Mouse (Mus musculus) ovary, postnatal 36 days (tissue): Measurements from ENCODE around the gene Ddx28.
"Not testable (repeated sequence)": the region's sequence is repeated elsewhere in the genome, so short reads cannot be mapped to it uniquely, and the experiment has no call there.

Experiments
- DNase-seq: peaks from one replicate; pipeline ENCODE4 v3.0.0; 2022; ENCODE audit warnings: low spot score, mixed read lengths

Ddx28 gene

DNA sequence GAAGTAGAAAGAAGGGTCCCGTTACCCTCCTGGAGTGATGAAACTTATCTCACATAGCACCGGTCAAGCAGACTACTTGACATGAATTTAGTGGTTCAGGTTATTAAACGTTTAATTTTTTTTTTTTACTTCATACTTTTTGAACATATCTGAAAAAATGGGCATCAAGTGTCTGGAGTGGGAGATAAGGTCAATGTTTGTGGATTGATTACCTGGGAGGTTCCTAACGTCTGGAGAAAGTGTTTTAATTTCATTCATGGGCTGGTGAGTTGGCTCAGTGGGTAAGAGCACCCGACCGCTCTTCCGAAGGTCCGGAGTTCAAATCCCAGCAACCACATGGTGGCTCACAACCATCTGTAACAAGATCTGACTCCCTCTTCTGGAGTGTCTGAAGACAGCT lies 521 bp upstream of the Ddx28 start:
- not testable (repeated sequence) for DNase-seq

GRCm38 (mm10) chr8:106010748-106011642 lies 687 bp downstream of the Ddx28 start:
- DNase-seq: peak; percentile 90

DNA sequence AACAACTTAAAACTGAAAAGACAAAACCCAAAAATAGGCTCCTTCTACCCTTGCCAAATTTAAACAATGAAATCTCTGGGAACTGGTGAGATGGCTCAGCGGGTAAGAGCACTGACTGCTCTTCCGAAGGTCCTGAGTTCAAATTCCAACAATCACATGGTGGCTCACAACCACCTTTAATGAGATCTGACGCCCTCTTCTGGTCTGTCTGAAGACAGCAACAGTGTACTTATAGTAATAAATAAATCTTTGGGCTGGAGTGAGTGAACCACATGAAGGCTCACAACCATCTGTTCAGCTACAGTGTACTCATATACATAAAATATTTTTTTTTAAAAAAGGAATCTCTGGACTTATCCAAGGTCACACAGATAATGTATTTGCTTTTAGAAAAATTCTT lies 3.8 kb downstream of the Ddx28 start:
- DNase-seq: not testable (repeated sequence)

GRCm38 (mm10) chr8:106007135-106007534 lies 4.5 kb downstream of the Ddx28 start:
- DNase-seq: no peak

DNA sequence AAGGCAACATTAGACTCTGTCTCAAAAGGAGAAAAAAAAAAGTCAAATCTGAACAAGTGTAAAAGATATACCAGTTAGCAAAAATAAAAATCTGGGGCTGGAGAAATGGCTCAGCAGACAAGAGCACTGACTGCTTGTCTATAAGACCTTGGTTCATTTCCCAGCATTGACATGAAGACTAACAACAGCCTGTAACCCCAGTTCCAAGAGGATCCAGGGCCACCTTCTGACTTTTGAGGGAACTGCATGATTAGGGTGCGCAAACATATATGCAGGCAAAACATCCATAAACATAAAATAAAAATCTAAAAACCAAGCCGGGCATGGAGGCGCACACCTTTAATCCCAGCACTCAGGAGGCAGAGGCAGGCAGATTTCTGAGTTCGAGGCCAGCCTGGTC lies 5.3 kb downstream of the Ddx28 start:
- no peak for DNase-seq

- no peak for DNase-seq
Measured at GRCm38 (mm10) chr8:106005875-106006274, 5.8 kb downstream of the Ddx28 start, which contains the start of gene Dpep2nb. TSS of gene Dpep2nb (minus strand) at chr8:106005975.

DNA sequence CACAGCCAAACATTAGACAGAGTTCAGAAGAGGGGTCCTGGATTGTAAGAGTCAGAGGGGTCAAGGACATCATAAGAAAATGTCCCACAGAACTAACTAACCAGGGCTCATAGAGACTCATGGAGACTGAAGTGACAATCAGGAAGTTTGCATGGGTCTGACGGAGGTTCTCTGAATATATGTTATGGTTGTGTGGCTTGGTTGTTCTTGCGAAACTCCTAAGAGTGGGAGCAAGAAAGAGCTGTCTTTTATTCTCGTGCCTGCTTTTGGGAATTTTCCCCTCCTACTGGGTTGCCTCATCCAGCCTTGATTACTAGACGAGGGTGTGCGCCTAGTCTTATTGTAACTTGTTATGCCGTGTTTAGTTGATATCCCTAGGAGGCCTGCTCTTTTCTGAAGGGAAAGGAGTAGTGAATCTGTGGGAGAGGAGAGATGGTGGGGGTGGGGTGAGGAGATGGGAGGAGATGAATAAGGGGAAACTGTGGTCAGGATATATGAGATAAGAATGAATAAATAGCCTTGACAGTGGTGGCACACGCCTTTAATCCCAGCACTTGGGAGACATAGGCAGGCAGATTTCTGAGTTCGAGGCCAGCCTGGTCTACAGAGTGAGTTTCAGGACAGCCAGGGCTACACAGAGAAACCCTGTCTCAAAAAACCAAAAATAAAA lies 7.0 kb downstream of the Ddx28 start:
- DNase-seq: no peak

DNA sequence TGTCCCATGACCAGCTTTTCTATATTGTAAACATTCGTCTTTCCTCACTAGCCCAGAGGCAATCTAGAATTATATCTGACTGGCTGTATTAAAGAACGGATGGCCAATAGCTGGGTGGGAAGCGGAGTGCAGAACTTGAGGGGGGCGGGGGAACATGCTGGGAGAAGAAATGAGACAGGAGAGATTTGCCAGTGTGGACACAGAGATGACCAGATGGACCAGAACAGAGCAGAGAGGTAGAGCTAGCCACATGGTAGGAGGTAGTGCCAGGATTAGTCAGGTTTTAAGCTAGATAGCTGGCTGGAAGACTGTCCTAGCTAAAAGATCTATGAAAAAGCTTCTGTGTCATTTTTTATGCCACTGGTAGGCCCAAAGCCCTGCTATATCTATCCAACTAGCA lies 9.8 kb downstream of the Ddx28 start:
- no peak for DNase-seq

DNA sequence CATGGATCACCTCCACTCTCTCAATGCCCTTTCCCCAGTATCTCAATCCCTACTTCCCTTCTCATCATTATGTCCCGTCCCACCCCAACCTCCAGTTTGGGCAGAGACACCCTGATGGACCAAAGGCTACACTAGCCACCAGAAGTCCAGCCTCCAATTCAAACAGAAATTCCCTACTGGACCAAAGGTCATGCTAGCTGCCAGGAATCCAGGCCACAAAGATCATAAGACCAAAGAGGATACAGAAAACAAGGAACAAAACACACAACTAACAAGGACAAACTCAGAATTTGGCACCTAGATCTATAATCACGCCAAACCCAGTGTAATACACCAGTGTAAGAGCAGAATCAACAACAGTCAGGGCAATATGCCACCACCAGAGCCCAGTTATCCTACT lies 12.7 kb downstream of the Ddx28 start:
- no peak for DNase-seq

DNA sequence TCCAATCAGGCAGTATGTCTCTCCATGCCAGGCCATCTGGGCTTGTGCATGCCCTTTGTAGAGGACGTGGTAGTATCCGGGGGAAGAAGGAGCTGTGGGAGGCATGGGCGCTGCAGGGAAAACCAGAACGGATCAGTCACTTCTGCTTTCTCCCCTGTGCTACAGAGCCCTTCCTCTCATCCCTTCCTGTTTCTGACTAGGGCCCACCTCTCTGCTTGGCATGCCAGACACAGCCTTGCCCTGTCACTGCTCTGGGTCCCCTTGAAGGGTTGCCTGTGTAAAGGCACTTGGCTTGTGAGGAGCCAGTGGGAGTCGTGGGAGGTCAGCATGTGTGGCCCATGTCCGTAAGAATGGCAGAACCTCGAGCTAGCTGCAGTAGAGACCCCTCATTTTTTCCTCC lies 15.3 kb downstream of the Ddx28 start:
- DNase-seq: no peak

DNA sequence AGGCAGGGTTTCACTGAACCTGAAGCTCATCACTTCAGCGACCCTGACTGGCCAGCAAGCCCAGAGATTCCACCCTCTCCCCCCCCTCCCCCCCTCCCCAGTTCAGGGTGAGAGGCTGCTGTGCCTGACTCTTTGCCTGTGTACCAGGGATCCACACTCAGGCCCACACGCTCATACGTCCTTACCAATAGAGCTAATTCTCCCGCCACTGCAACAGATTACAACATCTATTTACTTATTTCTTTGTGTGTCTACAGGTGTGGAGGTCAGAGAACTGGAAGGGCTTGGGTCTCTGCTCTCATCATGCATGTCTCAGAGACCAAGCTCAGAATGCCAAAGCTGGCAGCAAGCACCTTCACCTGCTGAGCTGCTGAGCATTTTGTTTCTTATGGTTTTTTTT lies 18.5 kb downstream of the Ddx28 start:
- DNase-seq: no peak

DNA sequence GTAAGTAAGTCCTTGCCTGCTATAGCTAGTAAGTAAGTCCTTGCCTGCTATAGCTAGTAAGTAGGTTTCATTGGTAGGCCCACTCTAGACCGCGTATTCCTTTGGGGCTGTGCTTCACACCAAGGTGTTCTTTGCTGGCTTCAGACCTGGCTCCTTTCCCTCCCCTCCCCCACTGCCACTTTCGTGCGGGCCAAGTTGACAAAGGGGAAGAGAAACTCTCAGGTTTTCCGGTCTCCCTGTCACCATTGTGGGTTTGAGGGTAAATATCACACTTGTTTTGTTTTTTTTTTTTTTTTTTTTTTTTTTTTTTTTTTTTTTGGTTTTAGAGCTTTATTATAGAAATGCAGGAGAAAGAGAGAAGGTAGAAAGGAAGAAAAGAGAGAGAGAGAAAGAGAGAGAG lies 19.2 kb downstream of the Ddx28 start:
- DNase-seq: no peak

DNA sequence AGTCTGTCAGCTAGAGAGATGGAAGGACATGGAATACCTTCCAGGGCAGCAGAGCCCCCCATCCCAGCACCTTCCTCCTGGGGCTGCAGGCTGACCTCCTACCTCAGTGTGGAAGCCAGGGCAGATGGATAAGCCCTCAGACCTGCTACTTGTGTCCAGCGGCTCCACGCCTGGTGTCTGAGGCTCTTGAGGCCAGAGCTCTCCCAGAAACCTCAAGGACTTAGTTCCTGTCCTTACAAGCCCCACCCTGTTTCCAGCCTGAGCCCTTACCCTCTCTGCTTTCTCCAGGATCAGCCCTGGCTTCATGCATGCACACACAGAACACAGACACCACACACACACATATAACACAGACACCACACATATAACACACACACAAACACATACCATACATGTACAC lies 20.1 kb downstream of the Ddx28 start:
- DNase-seq: no peak

- DNase-seq: peak; percentile 74
Measured at GRCm38 (mm10) chr8:105990856-105991387, 20.8 kb downstream of the Ddx28 start, which contains the start of gene Dus2. TSS of gene Dus2 (plus strand) at chr8:105991337.

- no peak for DNase-seq
Measured at GRCm38 (mm10) chr8:105988546-105988945, 23.1 kb downstream of the Ddx28 start.

GRCm38 (mm10) chr8:105983406-105983805 lies 28.3 kb downstream of the Ddx28 start:
- not testable (repeated sequence) for DNase-seq

GRCm38 (mm10) chr8:105981146-105981545 lies 30.5 kb downstream of the Ddx28 start:
- DNase-seq: no peak

DNA sequence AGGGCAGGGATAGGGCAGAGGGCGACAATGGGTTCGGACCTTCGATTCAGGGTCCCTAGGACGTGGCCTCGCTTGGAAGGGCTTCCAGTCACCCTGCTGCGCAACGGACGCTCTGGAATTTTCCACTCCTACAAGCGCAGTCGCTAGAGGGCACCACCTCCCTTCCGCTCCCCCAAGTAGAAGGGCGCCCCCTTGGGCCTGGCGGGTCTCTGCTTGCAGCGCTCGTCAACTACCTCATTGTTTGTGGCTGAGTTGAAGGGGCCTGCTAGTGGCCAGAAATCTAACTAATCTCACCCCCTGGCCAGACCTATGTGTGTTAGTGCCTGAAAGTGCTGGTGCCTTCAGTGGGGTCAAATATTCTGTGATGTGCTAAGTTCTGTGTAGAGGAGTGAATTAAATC lies 32.4 kb downstream of the Ddx28 start, which contains the start of gene Dpep3:
Gene Dpep3 (minus strand): TSS at position 105 of the 400 bp plus-strand sequence.
- DNase-seq: no peak

GRCm38 (mm10) chr8:105975363-105975762 lies 36.3 kb downstream of the Ddx28 start:
- no peak for DNase-seq

DNA sequence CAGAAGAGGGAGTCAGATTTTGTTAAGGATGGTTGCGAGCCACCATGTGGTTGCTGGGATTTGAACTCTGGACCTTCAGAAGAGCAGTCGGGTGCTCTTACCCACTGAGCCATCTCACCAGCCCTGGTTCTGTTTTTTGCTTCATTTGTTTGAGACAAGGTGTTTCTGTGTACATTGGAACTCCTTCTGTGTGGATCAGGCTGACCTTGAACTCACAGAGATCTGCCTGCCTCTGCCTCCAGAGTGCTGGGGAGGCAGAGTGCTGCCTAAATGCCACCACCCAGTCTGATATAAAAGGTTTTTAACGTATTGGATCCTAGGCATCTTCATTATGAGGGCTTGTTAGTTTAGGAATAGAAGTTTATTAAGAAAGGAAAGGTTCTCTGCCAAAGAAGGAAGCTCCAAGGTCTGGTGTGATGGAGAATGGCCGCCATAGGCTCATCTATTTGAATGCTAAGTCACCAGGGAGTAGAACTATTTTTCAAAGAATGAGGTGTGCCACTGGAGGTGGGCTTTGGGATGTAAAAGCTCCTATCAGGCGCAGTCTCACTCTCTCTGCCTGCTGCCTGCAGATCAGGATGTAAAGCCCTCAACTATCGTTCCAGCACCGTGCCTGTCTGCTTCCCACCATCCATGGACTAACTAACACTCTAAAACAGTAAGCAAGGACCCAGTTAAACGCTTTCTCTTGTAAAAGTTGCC lies 40.5 kb downstream of the Ddx28 start:
- no peak for DNase-seq

GRCm38 (mm10) chr8:105969367-105969766 lies 42.3 kb downstream of the Ddx28 start:
- no peak for DNase-seq

DNA sequence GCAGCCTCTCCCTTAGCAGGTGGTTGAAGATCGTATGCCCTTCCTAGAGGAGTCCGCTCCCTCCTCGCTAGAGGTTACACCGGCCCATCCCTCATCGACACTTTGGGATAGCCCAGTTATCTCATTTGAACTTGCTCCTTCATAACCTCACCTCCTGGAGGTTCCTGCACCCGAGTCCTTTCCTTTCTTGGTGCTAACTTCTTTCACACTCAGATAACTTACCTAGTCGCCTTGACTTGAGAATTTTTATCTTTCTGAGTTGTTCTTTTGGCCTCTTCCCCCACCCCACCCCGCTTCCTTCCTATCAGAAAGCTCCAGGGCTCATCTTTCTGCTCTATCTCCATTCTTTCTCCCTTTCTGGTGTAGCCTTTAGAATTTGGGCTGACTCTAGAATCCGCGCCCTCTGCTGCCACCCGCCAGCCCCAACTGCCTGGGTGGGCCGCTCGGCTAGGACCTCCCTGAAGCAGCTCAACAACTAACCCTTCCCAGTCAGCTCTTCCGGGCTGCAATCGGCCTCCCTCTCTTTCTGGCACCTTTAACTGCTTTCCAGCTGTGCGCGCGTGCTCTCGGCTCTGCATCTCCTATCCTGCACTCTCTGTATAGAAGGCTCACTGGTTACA lies 44.9 kb downstream of the Ddx28 start:
- DNase-seq: no peak
